In the genomic region with DNA sequence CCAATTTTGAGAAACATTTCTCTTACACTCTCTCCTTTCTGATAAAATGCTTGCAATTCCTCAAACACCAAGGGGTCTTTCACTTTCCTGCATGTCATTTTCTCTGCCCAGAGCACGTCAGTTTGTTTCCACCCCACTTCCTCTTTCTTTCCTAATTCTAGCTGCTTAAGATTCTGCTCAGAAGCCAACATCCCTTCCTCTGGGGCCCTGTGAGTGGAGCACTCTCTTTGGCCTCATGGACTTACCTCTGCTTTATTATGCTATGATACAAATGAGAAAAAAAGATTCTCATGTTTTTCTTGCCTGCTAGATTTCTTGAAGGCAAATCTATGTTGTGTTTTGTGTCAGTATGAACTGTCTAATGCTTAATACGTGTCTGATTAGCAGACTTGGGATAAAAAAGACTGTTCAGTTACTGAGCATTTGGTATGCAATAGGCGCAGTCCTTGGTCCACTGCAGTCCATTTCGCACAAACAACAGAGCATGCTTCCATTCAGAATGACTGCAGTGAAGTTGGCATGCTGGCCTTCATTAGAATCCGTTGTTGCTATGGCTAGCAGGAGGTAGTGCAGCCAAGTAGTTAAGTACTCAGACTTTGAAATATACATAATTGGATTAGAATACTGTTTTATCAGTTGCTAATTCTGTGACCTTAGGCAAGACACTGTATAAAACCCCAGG, we compare ENCODE assay signal across 8 mouse cellular contexts.
DNase-seq lines count a peak whose midpoint lies in the region; ATAC-seq and TF ChIP-seq lines count a peak whose summit lies in the region.

No protein-coding gene starts in this region.

- no peak for DNase-seq in embryonic facial prominence, embryonic 14.5 days (ENCODE audit: low spot score)
- DNase-seq in embryonic facial prominence, embryonic 10.5 days (ENCODE audit: low spot score), result no peak
- DNase-seq in neural tube, embryonic 10.5 days (ENCODE audit: extremely low spot score, low spot score), result no peak
- DNase-seq in kidney, postnatal 14 days, result no peak
- no peak for DNase-seq in lung, adult 2 months

- peaks cover 5% of the 10 kb centered on the region for H3K4me1 ChIP-seq in embryonic facial prominence, embryonic 14.5 days (ENCODE audit: control insufficient read depth, insufficient read depth, low read length)
- H3K4me1 ChIP-seq in embryonic facial prominence, embryonic 10.5 days, result no peaks in the 10 kb centered on the region
- 0 out of 2 replicates have a peak, but pooled peaks cover 6% of the 10 kb centered on the region for H3K4me1 ChIP-seq in neural tube, embryonic 12.5 days
- peaks cover 9% of the 10 kb centered on the region; the same call in 1 of the 2 replicates for H3K4me1 ChIP-seq in hindbrain, embryonic 13.5 days (replicated peaks)
- H3K4me1 ChIP-seq in neural tube, embryonic 15.5 days, result no peaks in the 10 kb centered on the region
- no peaks in the 10 kb centered on the region for H3K4me1 ChIP-seq in lung, adult 2 months (ENCODE audit: control insufficient read depth, insufficient read depth, low read length)

- no peak for ATAC-seq in embryonic facial prominence, embryonic 14.5 days (ENCODE audit: low read depth)
- peak; percentile 58; the same call in 1 of the 2 replicates for ATAC-seq in neural tube, embryonic 12.5 days (ENCODE audit: low FRiP score, low read depth)
- peak; percentile 81 for ATAC-seq in hindbrain, embryonic 13.5 days (ENCODE audit: low FRiP score)
- ATAC-seq in neural tube, embryonic 15.5 days (ENCODE audit: low FRiP score), result peak; percentile 88

- no peak for TF ChIP-seq CTCF in lung, adult 2 months (IDR thresholded peaks at IDR 0.05; ENCODE audit: insufficient read depth, low read length)

- H3K4me2 ChIP-seq in embryonic facial prominence, embryonic 14.5 days (ENCODE audit: low read depth, low read length), result no peak overlapping the region
- H3K4me2 ChIP-seq in neural tube, embryonic 12.5 days (replicated peaks), result no peak overlapping the region
- no peak overlapping the region for H3K4me2 ChIP-seq in hindbrain, embryonic 13.5 days
- no peak overlapping the region for H3K4me2 ChIP-seq in neural tube, embryonic 15.5 days

- H3K27me3 ChIP-seq in embryonic facial prominence, embryonic 14.5 days (replicated peaks; ENCODE audit: control insufficient read depth, insufficient read depth, low read length), result no peaks in the 10 kb centered on the region
- H3K27me3 ChIP-seq in embryonic facial prominence, embryonic 10.5 days (replicated peaks; ENCODE audit: low read depth, poor library complexity, severe bottlenecking), result no peaks in the 10 kb centered on the region
- no peaks in the 10 kb centered on the region for H3K27me3 ChIP-seq in neural tube, embryonic 12.5 days (replicated peaks)
- H3K27me3 ChIP-seq in hindbrain, embryonic 13.5 days, result no peaks in the 10 kb centered on the region
- H3K27me3 ChIP-seq in neural tube, embryonic 15.5 days (replicated peaks), result no peaks in the 10 kb centered on the region

- 61% methylated on average over 5 of the region's 5 CpGs for WGBS in embryonic facial prominence, embryonic 14.5 days
- 64% methylated on average over 5 of the region's 5 CpGs for WGBS in embryonic facial prominence, embryonic 10.5 days
- 62% methylated on average over 5 of the region's 5 CpGs for WGBS in neural tube, embryonic 12.5 days
- 36% methylated on average over 5 of the region's 5 CpGs for WGBS in hindbrain, embryonic 13.5 days
- WGBS in neural tube, embryonic 15.5 days, result 43% methylated on average over 5 of the region's 5 CpGs
- WGBS in lung, adult 2 months, result 74% methylated on average over 5 of the region's 5 CpGs

- H3K9ac ChIP-seq in embryonic facial prominence, embryonic 14.5 days (ENCODE audit: low read depth, low read length), result no peak overlapping the region
- no peak overlapping the region for H3K9ac ChIP-seq in neural tube, embryonic 12.5 days
- H3K9ac ChIP-seq in hindbrain, embryonic 13.5 days, result no peak overlapping the region
- no peak overlapping the region for H3K9ac ChIP-seq in neural tube, embryonic 15.5 days (replicated peaks)

- no peaks in the 10 kb centered on the region for H3K36me3 ChIP-seq in embryonic facial prominence, embryonic 14.5 days (ENCODE audit: control insufficient read depth, insufficient read depth, low read length)
- H3K36me3 ChIP-seq in embryonic facial prominence, embryonic 10.5 days (replicated peaks), result no peaks in the 10 kb centered on the region
- no peaks in the 10 kb centered on the region for H3K36me3 ChIP-seq in neural tube, embryonic 12.5 days
- no peaks in the 10 kb centered on the region for H3K36me3 ChIP-seq in hindbrain, embryonic 13.5 days
- H3K36me3 ChIP-seq in neural tube, embryonic 15.5 days, result no peaks in the 10 kb centered on the region

- TF ChIP-seq POLR2A in lung, adult 2 months (IDR thresholded peaks at IDR 0.05; ENCODE audit: borderline replicate concordance, extremely low read depth, low read depth, low read length), result no peak

- 0 out of 2 replicates have a peak overlapping the region, but pooled peaks have one; percentile 39 for H3K27ac ChIP-seq in embryonic facial prominence, embryonic 14.5 days (replicated peaks; ENCODE audit: low read depth, low read length)
- no peak overlapping the region for H3K27ac ChIP-seq in embryonic facial prominence, embryonic 10.5 days (replicated peaks)
- H3K27ac ChIP-seq in neural tube, embryonic 12.5 days, result no peak overlapping the region
- H3K27ac ChIP-seq in hindbrain, embryonic 13.5 days, result peak overlapping the region; percentile 58; the same call in 1 of the 2 replicates
- peak overlapping the region; percentile 65 for H3K27ac ChIP-seq in neural tube, embryonic 15.5 days (replicated peaks)

- no peaks in the 10 kb centered on the region for H3K9me3 ChIP-seq in embryonic facial prominence, embryonic 14.5 days (ENCODE audit: control insufficient read depth, low read length)
- H3K9me3 ChIP-seq in embryonic facial prominence, embryonic 10.5 days, result no peaks in the 10 kb centered on the region
- H3K9me3 ChIP-seq in neural tube, embryonic 12.5 days, result no peaks in the 10 kb centered on the region
- H3K9me3 ChIP-seq in hindbrain, embryonic 13.5 days, result no peaks in the 10 kb centered on the region
- H3K9me3 ChIP-seq in neural tube, embryonic 15.5 days (replicated peaks), result no peaks in the 10 kb centered on the region

- H3K4me3 ChIP-seq in embryonic facial prominence, embryonic 14.5 days (ENCODE audit: low read depth, low read length), result no peak overlapping the region
- no peak overlapping the region for H3K4me3 ChIP-seq in embryonic facial prominence, embryonic 10.5 days
- no peak overlapping the region for H3K4me3 ChIP-seq in neural tube, embryonic 12.5 days
- no peak overlapping the region for H3K4me3 ChIP-seq in hindbrain, embryonic 13.5 days
- H3K4me3 ChIP-seq in neural tube, embryonic 15.5 days (replicated peaks), result no peak overlapping the region
- H3K4me3 ChIP-seq in lung, adult 2 months (replicated peaks; ENCODE audit: extremely low read depth, low read depth, low read length), result no peak overlapping the region

Comparison
In these comparisons a context has a peak if more than half of its experiments do, and no peak if none do; other contexts are left out.
1. H3K27ac ChIP-seq: peak in embryonic facial prominence, embryonic 14.5 days (single experiment), hindbrain, embryonic 13.5 days (single experiment) and neural tube, embryonic 15.5 days (single experiment); none in embryonic facial prominence, embryonic 10.5 days (single experiment) and neural tube, embryonic 12.5 days (single experiment).